ENCODE assay signal across 9 mouse cellular contexts in genomic region chr9:98422656-98423055, GRCm38 (mm10). TPM values are rescaled to one million over a fixed set of nuclear protein-coding genes. Genes with fewer than 3 reads are reported as not detected.
DNase-seq lines count a peak whose midpoint lies in the region; TF ChIP-seq lines count a peak whose summit lies in the region.
"Had no signal": no experiment of that assay in that cellular context is flagged by ENCODE, and none has a peak within 500 bp of the region (broad histone marks: within the 10 kb centered on the region; RNA-seq: fewer than 3 reads in every experiment).

Rbp1 (plus strand) TSS chr9:98422961.

- no peak within 1 kb of the TSS for H3K4me3 ChIP-seq in liver, adult 2 months (ENCODE audit: insufficient read depth, low read depth, low read length)

- H3K36me3 ChIP-seq in liver, adult 2 months (ENCODE audit: control insufficient read depth, insufficient read depth, low read length): no peaks in the 10 kb centered on the region

- no peaks in the 10 kb centered on the region for H3K27me3 ChIP-seq in liver, adult 2 months (ENCODE audit: control insufficient read depth, insufficient read depth, low read length)

- H3K4me1 ChIP-seq in liver, adult 2 months (ENCODE audit: control insufficient read depth, insufficient read depth, low read length): peaks cover 25% of the 10 kb centered on the region

- TF ChIP-seq CTCF in liver, adult 2 months (IDR thresholded peaks at IDR 0.05; ENCODE audit: low read depth, low read length): no peak

- H3K27ac ChIP-seq in liver, adult 2 months (replicated peaks; ENCODE audit: insufficient read depth, low read depth, low read length): peak within 1 kb of the TSS; percentile 60

- 25% methylated on average over 5 of the region's 5 CpGs for WGBS in liver, adult 2 months

- no peaks in the 10 kb centered on the region for H3K79me2 ChIP-seq in liver, adult 2 months (ENCODE audit: control insufficient read depth, insufficient read depth, low read length)

- TF ChIP-seq POLR2A in liver, adult 2 months (IDR thresholded peaks at IDR 0.05; ENCODE audit: extremely low read depth, insufficient read depth, low read length): no peak

- H3K9ac ChIP-seq in liver, adult 2 months (ENCODE audit: low read depth, low read length): no peak within 1 kb of the TSS

- DNase-seq in adrenal gland, postnatal 4 days (ENCODE audit: low spot score in 2 of 2): no peak
- DNase-seq in adrenal gland, adult 2 months: no peak
- no peak for DNase-seq in urinary bladder, adult 2 months (ENCODE audit: low spot score)
- DNase-seq in urinary bladder, postnatal 14 days (ENCODE audit: low spot score): no peak
- peak; percentile 54 for DNase-seq in liver, adult 2 months (ENCODE audit: extremely low read depth, low read depth, low spot score)
- peak; percentile 80 for DNase-seq in yolk sac, embryonic 10.5 days (ENCODE audit: low spot score)
- no peak for DNase-seq in right cerebral cortex, postnatal 10 days (ENCODE audit: low spot score in 2 of 2)
- DNase-seq in cerebellum, adult 9-11 months: no peak
- DNase-seq: adrenal gland, postnatal 25 days had no signal

RNA-seq across cellular contexts. Expression of gene Rbp1, which starts in this region (rescaled TPM):
- 10 to 100 TPM; 20.8 to 23.0 TPM for total RNA-seq in adrenal gland, postnatal 4 days (2021)
- 1 to 10 TPM; 5.7 to 7.8 TPM for total RNA-seq in adrenal gland, adult 2 months (2021)
- polyA plus RNA-seq in adrenal gland, adult 2 months (2012; rRNA removed): 3.3 and 3.7 TPM in 2 replicates
- polyA plus RNA-seq in urinary bladder, adult 2 months (2012; rRNA removed): 70.6 and 71.2 TPM in 2 replicates
- total RNA-seq in liver, adult 2 months (2014; rRNA removed): 10.7 and 25.2 TPM in 2 replicates
- 7.1 and 11.5 TPM in 2 replicates for polyA plus RNA-seq in liver, adult 2 months (2012; rRNA removed)

Comparison
In these comparisons a context has a peak if more than half of its experiments do, and no peak if none do; other contexts are left out.
1. DNase-seq: peak in liver, adult 2 months (single experiment) and yolk sac, embryonic 10.5 days (single experiment); none in adrenal gland, postnatal 4 days (0 of 2), adrenal gland, adult 2 months (single experiment), urinary bladder, adult 2 months (single experiment), urinary bladder, postnatal 14 days (single experiment), right cerebral cortex, postnatal 10 days (0 of 2) and cerebellum, adult 9-11 months (single experiment).